Mouse (Mus musculus) testis, adult 2 months (tissue): ENCODE data around the gene Gm10447. TPM values are rescaled to one million over a fixed set of nuclear protein-coding genes. Genes with fewer than 3 reads are reported as not detected.

Experiments
- H3K27ac ChIP-seq: fragments of 200-500 bp; 2 replicates; pipeline ENCODE4 v1.5.1; 2012; ENCODE audit warnings: low read depth, low read length; ENCODE audit not compliant: control insufficient read depth, insufficient read depth
- H3K27me3 ChIP-seq: fragments of 200-500 bp; 2 replicates; pipeline ENCODE4 v1.6.1; 2012; ENCODE audit warnings: mild to moderate bottlenecking, low read length, moderate library complexity; ENCODE audit not compliant: control insufficient read depth, insufficient read depth
- H3K36me3 ChIP-seq: fragments of 200-500 bp; 2 replicates; pipeline ENCODE4 v1.6.1; 2012; ENCODE audit warnings: mild to moderate bottlenecking, low read length; ENCODE audit not compliant: control insufficient read depth, insufficient read depth
- H3K4me1 ChIP-seq: fragments of 200-500 bp; 2 replicates; pipeline ENCODE4 v1.6.1; 2012; ENCODE audit warnings: low read length; ENCODE audit not compliant: control insufficient read depth, insufficient read depth
- H3K4me3 ChIP-seq: fragments of 200-500 bp; 2 replicates; pipeline ENCODE4 v1.5.1; 2012; ENCODE audit warnings: low read depth, mild to moderate bottlenecking, low read length, moderate library complexity, mixed read lengths; ENCODE audit not compliant: control insufficient read depth
- CTCF ChIP-seq: fragments of 200-500 bp; IDR thresholded peaks from 2 replicates; pipeline ENCODE4 v1.5.1; 2012; ENCODE audit warnings: low read depth, mild to moderate bottlenecking, inconsistent platforms, low read length, moderate library complexity; ENCODE audit not compliant: control insufficient read depth, insufficient read depth, insufficient replicate concordance
- POLR2A ChIP-seq: fragments of 200-500 bp; IDR thresholded peaks from 2 replicates; pipeline ENCODE4 v1.6.1; 2012; ENCODE audit warnings: low read depth, mild to moderate bottlenecking, inconsistent platforms, low read length, moderate library complexity; ENCODE audit not compliant: control insufficient read depth
- polyA plus RNA-seq: library from polyadenylated mRNA; depleted of rRNA; stranded (reverse); fragments of >200 nt; gene quantifications from 2 replicates; pipeline ENCODE4 v1.2.3, GENCODE M21; 2012

The Gm10447 gene
- polyA plus RNA-seq, 1 experiment, result 0.05 TPM

- Histone ChIP-seq H3K27ac (no peak overlapping the region), H3K27me3 (peaks cover 2% of the 10 kb centered on the region; the same call in 1 of the 2 replicates), H3K36me3 (no peaks in the 10 kb centered on the region), H3K4me1 (peaks cover 20% of the 10 kb centered on the region), H3K4me3 (no peak overlapping the region)
- TF ChIP-seq POLR2A, result no peak
- TF ChIP-seq CTCF, result no peak
These were observed 4.8 kb upstream of the Gm10447 start for GRCm38 (mm10) chr11:53461727-53462126.

- H3K27me3 ChIP-seq, result peaks cover 2% of the 10 kb centered on the region; the same call in 1 of the 2 replicates
- no peaks in the 10 kb centered on the region for H3K36me3 ChIP-seq
- peaks cover 18% of the 10 kb centered on the region for H3K4me1 ChIP-seq
- TF ChIP-seq CTCF (no peak), POLR2A (no peak)
- no peak overlapping the region for H3K4me3 ChIP-seq
- no peak overlapping the region for H3K27ac ChIP-seq
These were observed 3.3 kb upstream of the Gm10447 start for GRCm38 (mm10) chr11:53460192-53460591.

GRCm38 (mm10) chr11:53458996-53459395 lies 2.1 kb upstream of the Gm10447 start:
- Histone ChIP-seq H3K27ac (no peak overlapping the region), H3K36me3 (no peaks in the 10 kb centered on the region), H3K27me3 (peaks cover 2% of the 10 kb centered on the region; the same call in 1 of the 2 replicates), H3K4me3 (no peak overlapping the region), H3K4me1 (peaks cover 18% of the 10 kb centered on the region)
- TF ChIP-seq CTCF, result no peak
- TF ChIP-seq POLR2A, result no peak

- no peak for TF ChIP-seq POLR2A
- TF ChIP-seq CTCF, result no peak
- Histone ChIP-seq H3K4me3 (peak overlapping the region; percentile 43), H3K4me1 (peaks cover 4% of the 10 kb centered on the region; the same call in 1 of the 2 replicates), H3K27me3 (no peaks in the 10 kb centered on the region; the same call in 1 of the 2 replicates), H3K27ac (no peak overlapping the region), H3K36me3 (no peaks in the 10 kb centered on the region)
These were observed 553 bp upstream of the Gm10447 start for GRCm38 (mm10) chr11:53457372-53457954.

DNA sequence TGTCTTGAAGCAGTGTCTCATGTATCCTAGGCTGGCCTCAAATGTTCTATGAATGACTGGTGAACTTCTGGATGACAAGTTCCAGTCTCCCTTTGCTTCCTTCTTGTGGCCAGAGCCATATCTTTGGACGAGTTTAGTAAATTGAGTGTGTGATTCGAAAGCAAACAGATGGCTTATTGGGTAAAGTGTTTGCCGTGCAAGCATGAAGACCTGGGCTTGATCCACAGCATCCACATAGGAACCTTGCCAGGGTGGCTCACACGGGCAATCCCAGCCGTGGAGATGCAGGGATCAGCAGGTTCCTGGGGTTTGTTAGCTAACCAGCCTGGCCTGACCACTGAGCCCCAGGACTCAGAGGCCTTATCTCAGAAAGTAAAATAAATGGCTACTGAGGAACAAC lies 3.9 kb downstream of the Gm10447 start:
- Histone ChIP-seq H3K4me1 (peaks cover 4% of the 10 kb centered on the region; the same call in 1 of the 2 replicates), H3K27me3 (no peaks in the 10 kb centered on the region; the same call in 1 of the 2 replicates), H3K27ac (no peak overlapping the region), H3K36me3 (no peaks in the 10 kb centered on the region), H3K4me3 (no peak overlapping the region)
- TF ChIP-seq CTCF, result no peak
- no peak for TF ChIP-seq POLR2A

- no peak overlapping the region for H3K4me3 ChIP-seq
- H3K27ac ChIP-seq, result no peak overlapping the region
- H3K36me3 ChIP-seq, result no peaks in the 10 kb centered on the region
- TF ChIP-seq CTCF (no peak), POLR2A (no peak)
- no peaks in the 10 kb centered on the region; the same call in 1 of the 2 replicates for H3K27me3 ChIP-seq
- peaks cover 4% of the 10 kb centered on the region; the same call in 1 of the 2 replicates for H3K4me1 ChIP-seq
These were observed 4.5 kb downstream of the Gm10447 start for GRCm38 (mm10) chr11:53452396-53452795.

GRCm38 (mm10) chr11:53451361-53451760 lies 5.5 kb downstream of the Gm10447 start:
- H3K4me3 ChIP-seq, result no peak overlapping the region
- TF ChIP-seq CTCF (no peak), POLR2A (no peak)
- H3K36me3 ChIP-seq, result no peaks in the 10 kb centered on the region
- no peaks in the 10 kb centered on the region for H3K27me3 ChIP-seq
- H3K4me1 ChIP-seq, result no peaks in the 10 kb centered on the region
- H3K27ac ChIP-seq, result no peak overlapping the region
